Mouse (Mus musculus): ENCODE results near the gene Dop1a.
A peak's percentile ranks its signal among the peaks of the same experiment; 100 is the strongest.

Gene Dop1a

GRCm38 (mm10) chr9:86507437-86507836 is 40.5 kb downstream of the Dop1a start:
- no peak for DNase-seq (ENCODE audit: low spot score)

- DNase-seq (ENCODE audit: low spot score), result no peak
These were observed 46.8 kb downstream of the Dop1a start for GRCm38 (mm10) chr9:86513733-86514132.

DNA sequence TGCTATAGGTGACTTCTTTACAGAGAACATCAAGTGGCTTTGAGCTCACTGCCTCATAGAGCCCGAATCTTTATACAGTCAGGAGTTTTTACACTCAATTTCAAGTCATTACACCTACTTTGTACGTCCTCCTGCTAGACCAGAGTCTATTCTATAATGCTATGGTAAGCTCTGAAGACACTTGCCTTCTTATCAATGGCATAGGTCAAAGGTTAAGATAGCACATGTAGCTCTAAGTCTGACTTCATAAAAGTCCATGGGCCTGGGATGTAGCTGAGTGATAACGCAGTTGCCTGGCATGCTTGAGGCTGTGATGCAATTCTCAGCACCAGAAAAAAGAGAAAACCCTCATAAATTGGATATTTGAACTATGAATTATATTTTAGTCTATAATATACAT is 47.4 kb downstream of the Dop1a start:
- no peak for DNase-seq (ENCODE audit: low spot score)

- no peak for DNase-seq (ENCODE audit: low spot score)
These were observed 47.8 kb downstream of the Dop1a start for GRCm38 (mm10) chr9:86514798-86515197.

GRCm38 (mm10) chr9:86522335-86522734 is 55.4 kb downstream of the Dop1a start:
- no peak for DNase-seq (ENCODE audit: low spot score)

- DNase-seq (ENCODE audit: low spot score), result no peak
These were observed 58.6 kb downstream of the Dop1a start for GRCm38 (mm10) chr9:86525600-86525999.

- DNase-seq (ENCODE audit: low spot score), result no peak
These were observed 67.1 kb downstream of the Dop1a start for GRCm38 (mm10) chr9:86534071-86534470.

GRCm38 (mm10) chr9:86543451-86543850 is 76.5 kb downstream of the Dop1a start:
- DNase-seq (ENCODE audit: low spot score), result no peak

GRCm38 (mm10) chr9:86544559-86544958 is 77.6 kb downstream of the Dop1a start:
- DNase-seq (ENCODE audit: low spot score), result no peak

DNA sequence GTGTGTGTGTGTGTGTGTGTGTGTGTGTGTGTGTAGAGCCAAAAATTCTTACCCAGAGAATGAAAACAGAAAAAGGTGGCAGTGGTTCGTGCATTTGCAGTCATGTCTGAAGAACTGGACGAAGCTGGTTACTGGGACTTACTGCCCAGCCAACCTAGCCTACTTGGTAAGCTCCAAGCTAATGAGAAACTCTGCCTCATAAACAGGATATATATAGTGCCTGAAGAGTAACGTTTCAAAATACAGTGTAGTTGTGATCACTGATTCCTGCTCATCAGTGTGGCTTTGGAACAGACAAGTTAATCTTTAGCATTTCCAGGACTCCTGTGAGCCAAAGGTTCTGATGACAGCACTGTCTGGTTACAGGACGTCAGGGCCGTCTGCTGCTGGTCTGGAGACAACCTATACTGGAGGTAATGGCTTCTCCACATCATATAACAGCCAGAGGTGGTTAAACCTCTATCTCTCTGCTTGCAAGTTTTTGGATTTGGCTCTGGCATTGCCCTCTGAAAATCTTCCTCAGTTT is 82.7 kb downstream of the Dop1a start:
- DNase-seq (ENCODE audit: low spot score), result no peak

GRCm38 (mm10) chr9:86550717-86551116 is 83.8 kb downstream of the Dop1a start:
- DNase-seq (ENCODE audit: low spot score), result no peak

DNA sequence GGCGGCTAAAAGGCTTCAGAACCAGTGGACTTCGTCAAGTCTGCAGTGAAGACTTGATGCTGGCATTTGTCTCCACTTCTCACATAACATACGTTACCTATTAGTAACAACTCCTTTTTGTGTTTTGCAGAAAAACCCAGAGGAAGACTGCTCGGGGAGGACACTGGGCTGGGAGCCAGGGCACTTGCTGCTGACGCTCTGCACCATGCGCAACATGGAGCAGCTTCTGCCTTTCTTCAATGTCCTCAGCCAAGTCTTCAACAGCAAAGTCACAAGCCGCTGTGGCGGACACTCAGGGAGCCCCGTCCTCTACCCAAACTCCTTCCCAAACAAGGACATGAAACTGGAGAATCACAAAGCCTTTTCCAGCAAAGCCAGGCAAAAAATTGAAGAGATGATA is 86.9 kb downstream of the Dop1a start:
- no peak for DNase-seq (ENCODE audit: low spot score)

DNA sequence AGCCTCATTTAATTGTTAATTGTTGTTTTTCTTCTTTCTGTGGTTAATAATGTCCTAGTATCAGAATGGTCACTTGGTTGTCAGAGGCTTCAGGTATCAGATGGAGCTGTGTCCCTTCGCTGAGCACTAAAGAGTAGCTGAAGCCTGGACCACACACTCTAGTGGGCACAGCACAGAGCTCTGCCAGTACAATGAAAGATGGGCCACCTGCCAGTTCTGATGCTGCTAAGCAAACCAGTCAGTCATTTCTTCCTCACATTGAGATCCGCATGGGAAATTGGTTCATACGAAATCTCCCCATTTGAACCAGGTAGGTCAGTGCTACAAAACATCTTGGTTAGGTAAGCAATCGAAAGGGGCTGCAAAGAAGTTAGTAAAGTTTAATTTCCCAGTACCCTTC is 87.7 kb downstream of the Dop1a start:
- DNase-seq (ENCODE audit: low spot score), result no peak

GRCm38 (mm10) chr9:86560543-86560942 is 93.6 kb downstream of the Dop1a start:
- no peak for DNase-seq (ENCODE audit: low spot score)

- DNase-seq (ENCODE audit: low spot score), result no peak
These were observed 102.5 kb downstream of the Dop1a start for GRCm38 (mm10) chr9:86569314-86569910.

GRCm38 (mm10) chr9:86570261-86570890 is 103.4 kb downstream of the Dop1a start:
- DNase-seq (ENCODE audit: low spot score), result no peak

GRCm38 (mm10) chr9:86570946-86571345 is 104.0 kb downstream of the Dop1a start:
- no peak for DNase-seq (ENCODE audit: low spot score)

DNA sequence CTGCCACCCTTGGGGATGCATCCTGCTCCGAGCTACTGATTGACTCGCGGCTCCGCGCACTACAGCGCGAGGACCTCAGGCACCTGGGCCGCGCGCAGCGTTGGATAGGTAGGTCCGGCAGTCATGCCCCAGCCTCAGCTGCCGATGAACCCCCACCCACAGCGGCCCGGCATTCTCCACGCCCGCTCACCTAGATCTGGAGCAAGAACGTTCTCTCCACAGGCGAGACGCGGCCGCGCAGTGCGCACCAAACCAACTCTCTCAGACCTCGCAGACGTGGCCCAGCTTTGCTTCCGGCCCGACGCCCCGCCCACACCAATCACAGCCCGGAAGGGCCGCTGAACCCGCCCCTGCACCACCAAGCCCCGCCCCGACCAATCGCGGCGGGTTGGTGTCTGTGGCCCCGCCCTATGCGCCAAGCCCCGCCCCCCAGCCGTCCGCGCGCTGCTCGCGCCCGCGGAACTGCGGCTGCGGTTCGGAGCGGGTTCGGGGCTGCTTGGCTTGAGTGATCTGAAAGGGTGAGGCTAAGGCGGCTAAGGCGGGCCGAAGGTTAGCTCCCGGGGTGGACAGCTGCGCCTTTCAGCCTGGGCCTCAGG is 104.7 kb downstream of the Dop1a start, which contains the start of the genes Pgm3 and Rwdd2a:
Gene Pgm3 (minus strand): TSS at position 303 of the 596 bp plus-strand sequence.
Gene Rwdd2a (plus strand): TSS at position 452 of the 596 bp plus-strand sequence.
- peak; percentile 95 for DNase-seq (ENCODE audit: low spot score)

- DNase-seq (ENCODE audit: low spot score), result peak; percentile 42
These were observed 105.2 kb downstream of the Dop1a start for GRCm38 (mm10) chr9:86572196-86572595.

DNA sequence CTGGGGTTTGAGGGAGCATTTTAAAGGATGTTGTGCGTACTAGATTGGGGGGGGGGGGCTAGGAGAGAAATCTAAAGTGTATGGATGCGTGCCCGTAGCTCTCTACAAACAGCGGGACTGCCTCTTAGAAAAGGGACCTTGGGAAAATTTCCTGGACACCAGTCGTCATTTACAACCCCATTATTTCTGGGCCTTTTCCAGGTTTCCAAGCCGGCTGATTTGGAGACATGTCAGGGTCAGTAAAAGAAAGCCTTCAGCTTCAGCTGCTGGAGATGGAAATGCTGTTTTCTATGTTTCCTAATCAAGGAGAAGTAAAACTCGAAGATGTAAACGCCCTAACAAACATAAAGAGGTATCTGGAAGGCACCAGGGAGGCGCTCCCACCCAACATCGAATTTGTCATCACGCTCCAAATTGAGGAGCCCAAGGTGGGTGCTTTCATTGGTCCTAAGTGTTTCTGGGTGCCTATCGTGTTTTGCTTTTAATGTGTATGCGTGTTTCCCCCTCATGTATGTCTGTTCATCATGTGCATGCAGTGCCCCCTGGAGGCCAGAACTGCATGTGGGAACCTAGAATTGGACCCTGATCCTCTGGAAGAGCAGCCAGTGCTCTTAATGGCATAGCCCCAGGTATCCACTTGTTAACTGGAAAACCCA is 105.8 kb downstream of the Dop1a start:
- peak; percentile 82 for DNase-seq (ENCODE audit: low spot score)

DNA sequence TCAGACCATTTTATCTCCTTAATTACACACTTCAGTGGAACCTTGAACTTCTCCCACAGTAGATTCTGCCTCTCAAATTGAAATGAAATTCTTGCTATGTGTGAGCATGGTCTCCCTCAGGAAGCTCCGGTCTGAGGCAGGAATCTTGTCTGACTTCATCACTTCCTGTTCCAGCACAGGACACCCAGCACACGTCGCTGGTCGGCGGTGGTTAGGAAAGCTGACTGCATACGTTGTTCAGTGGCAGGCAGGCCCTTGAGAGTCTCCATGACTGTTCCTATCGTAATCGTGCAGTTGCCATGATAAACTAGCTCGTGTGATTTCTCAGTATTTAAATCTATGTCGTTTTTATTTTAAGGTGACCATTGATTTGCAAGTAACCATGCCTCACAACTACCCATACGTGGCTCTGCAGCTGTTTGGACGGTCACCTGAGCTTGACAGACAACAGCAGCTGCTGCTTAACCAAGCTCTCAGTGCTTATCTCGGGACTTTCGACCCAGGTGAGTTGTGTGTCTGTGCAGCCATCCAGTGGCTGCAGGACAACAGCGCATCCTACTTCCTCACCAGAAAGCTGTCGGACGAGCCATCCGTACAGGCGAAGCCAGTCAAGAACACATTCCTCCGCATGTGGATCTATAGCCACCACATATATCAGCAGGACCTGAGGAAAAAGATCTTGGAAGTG is 106.8 kb downstream of the Dop1a start:
- DNase-seq (ENCODE audit: low spot score), result no peak

- no peak for DNase-seq (ENCODE audit: low spot score)
These were observed 108.2 kb downstream of the Dop1a start for GRCm38 (mm10) chr9:86575178-86575577.
